ENCODE assay signal across 16 mouse cellular contexts in genomic region chr4:26171177-26171576, GRCm38 (mm10).
"Had no signal": no experiment of that assay in that cellular context is flagged by ENCODE, and none has a peak within 500 bp of the region (broad histone marks: within the 10 kb centered on the region; RNA-seq: fewer than 3 reads in every experiment).

No protein-coding gene starts in this region.

- ATAC-seq: intestine, postnatal 0 days; liver, embryonic 12.5 days; midbrain, embryonic 15.5 days had no signal

- H3K4me3 ChIP-seq: limb, embryonic 15.5 days; liver, embryonic 12.5 days; midbrain, embryonic 15.5 days; stomach, embryonic 15.5 days had no signal

- H3K4me1 ChIP-seq: limb, embryonic 15.5 days; liver, embryonic 12.5 days; midbrain, embryonic 15.5 days; stomach, embryonic 15.5 days had no signal

- H3K9ac ChIP-seq: limb, embryonic 15.5 days; liver, embryonic 12.5 days; lung, embryonic 14.5 days; midbrain, embryonic 15.5 days; stomach, embryonic 15.5 days had no signal

- DNase-seq: kidney, adult 9 months; kidney, postnatal 36 days; layer of hippocampus, adult 9-11 months; layer of hippocampus, postnatal 36 days; lung, embryonic 14.5 days; lung, postnatal 10 days; lung, postnatal 4 days; right cerebral cortex, adult 18-20 months; thymus, adult 2 months; thymus, postnatal 25 days had no signal

- H3K36me3 ChIP-seq: limb, embryonic 15.5 days; liver, embryonic 12.5 days; midbrain, embryonic 15.5 days; stomach, embryonic 15.5 days had no signal

- H3K9me3 ChIP-seq: limb, embryonic 15.5 days; liver, embryonic 12.5 days; midbrain, embryonic 15.5 days; stomach, embryonic 15.5 days had no signal

- H3K27me3 ChIP-seq: limb, embryonic 15.5 days; liver, embryonic 12.5 days; midbrain, embryonic 15.5 days; stomach, embryonic 15.5 days had no signal

- H3K27ac ChIP-seq: kidney, postnatal 0 days; limb, embryonic 15.5 days; liver, embryonic 12.5 days; midbrain, embryonic 15.5 days; stomach, embryonic 15.5 days had no signal

- H3K4me2 ChIP-seq: limb, embryonic 15.5 days; liver, embryonic 12.5 days; lung, embryonic 14.5 days; midbrain, embryonic 15.5 days; stomach, embryonic 15.5 days had no signal
